Mouse (Mus musculus): ENCODE measurements around the gene Gas1. TPM values are rescaled to one million over a fixed set of nuclear protein-coding genes. Genes with fewer than 3 reads are reported as not detected.

Gene Gas1
- total RNA-seq, 2 experiments from 2014 or later: 23.9 to 26.0 TPM

- no peak for DNase-seq
Measured at GRCm38 (mm10) chr13:60124456-60124855, 52.7 kb downstream of the Gas1 start.
